Mouse (Mus musculus) CH12.LX (cell line): ENCODE measurements around the gene Vwa3b. TPM values are rescaled to one million over a fixed set of nuclear protein-coding genes. Genes with fewer than 3 reads are reported as not detected.

ENCODE experiments used
- DNase-seq: peaks from one replicate; pipeline ENCODE4 v3.0.0-alpha.2; 2013; ENCODE audit errors: extremely low read depth
- H3K27ac ChIP-seq: 2 replicates; pipeline ENCODE4 v1.5.1; 2012; ENCODE audit warnings: low read depth, mild to moderate bottlenecking, control low read depth, moderate library complexity; ENCODE audit not compliant: insufficient read depth
- H3K27me3 ChIP-seq: replicated peaks from 2 replicates; pipeline ENCODE3; 2012; ENCODE audit warnings: inconsistent platforms
- H3K36me3 ChIP-seq, 2 experiments: replicated peaks in 1 of 2; 2 replicates each; pipeline versions ENCODE3 to v1.6.1; 2012; ENCODE audit warnings: inconsistent platforms in 1 of 2, low read length in 1 of 2, mild to moderate bottlenecking in 1 of 2, mixed read lengths in 1 of 2, moderate library complexity in 1 of 2; ENCODE audit not compliant: control insufficient read depth in 1 of 2, insufficient read depth in 1 of 2
- H3K4me1 ChIP-seq, 2 experiments: 2 replicates each; pipeline ENCODE4 v1.6.1; 2012; ENCODE audit warnings: inconsistent platforms in 1 of 2, moderate library complexity in 1 of 2; ENCODE audit not compliant: insufficient read depth in 2 of 2, control insufficient read depth in 1 of 2
- H3K4me2 ChIP-seq: 2 replicates; pipeline ENCODE4 v1.6.1; 2012; ENCODE audit warnings: low read depth, mild to moderate bottlenecking, control low read depth; ENCODE audit not compliant: poor library complexity, insufficient read depth, severe bottlenecking
- H3K4me3 ChIP-seq, 3 experiments: fragments of 150-350 bp in 1 of 3; sonication (generic) in 1 of 3; replicated peaks in 1 of 3; 2 replicates each; pipeline versions ENCODE3 to v1.5.1; 2011 to 2012; ENCODE audit warnings: low read depth in 2 of 3, low read length in 2 of 3, mild to moderate bottlenecking in 2 of 3, moderate library complexity in 2 of 3, control low read depth in 1 of 3, improper control_type of control experiment in 1 of 3, inconsistent platforms in 1 of 3, mixed read lengths in 1 of 3; ENCODE audit not compliant: poor library complexity in 1 of 3
- H3K79me2 ChIP-seq: replicated peaks from 2 replicates; pipeline ENCODE4 v1.6.1; 2012; ENCODE audit warnings: mild to moderate bottlenecking, moderate library complexity; ENCODE audit not compliant: control insufficient read depth, poor library complexity, insufficient read depth, severe bottlenecking; ENCODE audit errors: extremely low read depth
- H3K9ac ChIP-seq: 2 replicates; pipeline ENCODE4 v1.6.1; 2012; ENCODE audit warnings: low read depth, mild to moderate bottlenecking, control low read depth, moderate library complexity; ENCODE audit not compliant: insufficient read depth
- H3K9me3 ChIP-seq: replicated peaks from 2 replicates; pipeline ENCODE3; 2012; ENCODE audit warnings: low read length, inconsistent platforms, mixed read lengths
- CHD2 ChIP-seq: IDR thresholded peaks from 2 replicates; pipeline ENCODE4 v1.6.1; 2011; ENCODE audit warnings: low read length, improper control_type of control experiment
- E2F4 ChIP-seq: IDR thresholded peaks from 2 replicates; pipeline ENCODE4 v1.6.1; 2011; ENCODE audit warnings: low read depth, low read length, improper control_type of control experiment; ENCODE audit not compliant: insufficient replicate concordance
- ELF1 ChIP-seq: IDR thresholded peaks from 2 replicates; pipeline ENCODE4 v1.6.1; 2014; ENCODE audit warnings: low read depth, mild to moderate bottlenecking, inconsistent platforms, low read length, improper control_type of control experiment
- ETS1 ChIP-seq: conservative IDR thresholded peaks from 2 replicates; pipeline ENCODE4 v1.6.1; 2012; ENCODE audit warnings: low read depth, mild to moderate bottlenecking, inconsistent platforms, low read length, improper control_type of control experiment, moderate library complexity
- JUN ChIP-seq: IDR thresholded peaks from 2 replicates; pipeline ENCODE4 v1.6.1; 2011; ENCODE audit warnings: low read depth, mild to moderate bottlenecking, low read length, improper control_type of control experiment, moderate library complexity; ENCODE audit not compliant: insufficient read depth
- MAFK ChIP-seq: IDR thresholded peaks from 2 replicates; pipeline ENCODE4 v1.6.1; 2011; ENCODE audit warnings: low read length, improper control_type of control experiment; ENCODE audit not compliant: insufficient replicate concordance
- MAX ChIP-seq: IDR thresholded peaks from 2 replicates; pipeline ENCODE4 v1.6.1; 2011; ENCODE audit warnings: low read length, improper control_type of control experiment
- MYC ChIP-seq: IDR thresholded peaks from 2 replicates; pipeline ENCODE4 v1.6.1; 2011; ENCODE audit warnings: low read depth, mild to moderate bottlenecking, improper control_type of control experiment, low read length
- NELFE ChIP-seq: IDR thresholded peaks from 2 replicates; pipeline ENCODE4 v1.6.1; 2011; ENCODE audit warnings: low read depth, low read length, improper control_type of control experiment
- NRF1 ChIP-seq: IDR thresholded peaks from 2 replicates; pipeline ENCODE4 v1.6.1; 2014; ENCODE audit warnings: low read depth, mild to moderate bottlenecking, inconsistent platforms, low read length, improper control_type of control experiment, moderate library complexity
- POLR2A ChIP-seq: IDR thresholded peaks from 2 replicates; pipeline ENCODE4 v1.6.1; 2011; ENCODE audit warnings: low read depth, mild to moderate bottlenecking, improper control_type of control experiment, low read length
- POLR2AphosphoS2 ChIP-seq: IDR thresholded peaks from 2 replicates; pipeline ENCODE4 v1.6.1; 2011; ENCODE audit warnings: low read depth, low read length, improper control_type of control experiment
- RAD21 ChIP-seq: IDR thresholded peaks from 2 replicates; pipeline ENCODE4 v1.6.1; 2011; ENCODE audit warnings: low read depth, mild to moderate bottlenecking, low read length, improper control_type of control experiment, moderate library complexity
- SMC3 ChIP-seq: IDR thresholded peaks from 2 replicates; pipeline ENCODE4 v1.6.1; 2011; ENCODE audit warnings: low read depth, low read length, improper control_type of control experiment
- USF2 ChIP-seq: conservative IDR thresholded peaks from 2 replicates; pipeline ENCODE4 v1.6.1; 2011; ENCODE audit warnings: low read depth, low read length, improper control_type of control experiment
- ZC3H11A ChIP-seq: IDR thresholded peaks from 2 replicates; pipeline ENCODE4 v1.6.1; 2012; ENCODE audit warnings: low read depth, mild to moderate bottlenecking, inconsistent platforms, low read length, improper control_type of control experiment
- dilution Hi-C: fragments of 300-500 bp; cut with MboI; formaldehyde crosslinking; loops from 2 replicates; pipeline ENCODE4 v1.14.3; 2020; ENCODE audit warnings: low sequenced_read_pairs; ENCODE audit not compliant: extremely low pct_unique_long_range_greater_than_20kb, extremely low pct_ligation_motif_present
- in situ Hi-C: fragments of 300-500 bp; cut with MboI; formaldehyde crosslinking; loops from 3 replicates; pipeline ENCODE4 v1.14.3; 2019; ENCODE audit warnings: low sequenced_read_pairs, low pct_ligation_motif_present, low pct_unique_long_range_greater_than_20kb, mixed read lengths
- polyA plus RNA-seq: library from polyadenylated mRNA; unstranded; fragments of >175 nt; gene quantifications from 2 replicates; pipeline ENCODE4 v1.2.1, GENCODE M21; 2012; ENCODE audit warnings: low read depth; ENCODE audit not compliant: insufficient read length
- total RNA-seq, 2 experiments: library from RNA; depleted of rRNA; stranded (reverse); fragments of 300-350 nt in 1 of 2; fragments of >200 nt in 1 of 2; gene quantifications; 2 replicates each; pipeline ENCODE4 v1.2.3; 2012 to 2014

Vwa3b gene
- total and polyA plus RNA-seq, 3 experiments = not detected

DNA sequence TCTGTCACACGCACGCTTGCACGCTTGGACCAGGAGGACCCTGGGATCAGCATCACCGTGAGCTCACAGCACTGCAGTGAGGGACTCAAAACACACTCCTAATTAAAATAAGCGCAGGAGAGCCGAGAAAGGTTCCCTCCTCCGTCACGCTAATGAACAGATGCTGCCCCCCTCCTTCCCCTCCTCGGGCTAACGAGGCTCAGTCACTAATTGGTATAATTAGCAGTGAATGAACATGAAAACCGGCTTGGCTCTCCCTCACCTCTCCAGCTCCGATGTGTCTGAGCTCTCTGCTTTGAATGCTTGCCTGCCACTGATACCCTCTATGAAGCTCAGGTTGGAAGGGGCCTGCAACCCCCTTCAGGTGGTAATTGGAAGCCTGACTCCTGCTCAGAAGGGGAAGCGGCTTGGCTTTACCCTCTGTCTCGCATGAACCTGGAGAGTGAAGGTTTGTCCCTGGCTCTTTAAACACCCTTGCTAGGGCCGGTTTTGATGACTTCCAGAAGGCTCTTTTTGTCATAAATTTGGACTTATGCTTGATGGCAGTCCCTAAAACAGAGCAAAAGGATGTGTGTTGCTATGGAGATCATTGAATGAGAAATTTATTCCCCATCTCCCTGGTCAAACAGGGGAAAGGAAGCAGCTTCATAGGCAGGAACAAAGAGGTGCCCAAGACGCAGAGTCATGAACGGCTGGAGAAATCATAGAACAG lies 71.1 kb downstream of the Vwa3b start:
- Histone ChIP-seq H3K27me3 (no peaks in the 10 kb centered on the region), H3K4me2 (no peak overlapping the region)
- dilution Hi-C loops = no loop called here
- TF ChIP-seq JUN (no peak), CHD2 (no peak), USF2 (no peak), POLR2A (no peak), MAFK (no peak), NELFE (no peak), E2F4 (no peak), MAX (no peak), SMC3 (no peak), NRF1 (no peak), ZC3H11A (no peak), POLR2AphosphoS2 (no peak), MYC (no peak)
- TF ChIP-seq, all 38 proteins: peak for 0
- DNase-seq = no peak
- in situ Hi-C loops = no loop called here
- no peaks in the 10 kb centered on the region for H3K79me2 ChIP-seq
- H3K36me3 ChIP-seq = no peaks in the 10 kb centered on the region
- H3K27ac ChIP-seq = no peak overlapping the region
- H3K9ac ChIP-seq = no peak overlapping the region
- peaks cover 7% of the 10 kb centered on the region for H3K9me3 ChIP-seq
- H3K4me1 ChIP-seq = no peaks in the 10 kb centered on the region; a peak in 1 of 4 replicates
- no peak overlapping the region for H3K4me3 ChIP-seq

DNA sequence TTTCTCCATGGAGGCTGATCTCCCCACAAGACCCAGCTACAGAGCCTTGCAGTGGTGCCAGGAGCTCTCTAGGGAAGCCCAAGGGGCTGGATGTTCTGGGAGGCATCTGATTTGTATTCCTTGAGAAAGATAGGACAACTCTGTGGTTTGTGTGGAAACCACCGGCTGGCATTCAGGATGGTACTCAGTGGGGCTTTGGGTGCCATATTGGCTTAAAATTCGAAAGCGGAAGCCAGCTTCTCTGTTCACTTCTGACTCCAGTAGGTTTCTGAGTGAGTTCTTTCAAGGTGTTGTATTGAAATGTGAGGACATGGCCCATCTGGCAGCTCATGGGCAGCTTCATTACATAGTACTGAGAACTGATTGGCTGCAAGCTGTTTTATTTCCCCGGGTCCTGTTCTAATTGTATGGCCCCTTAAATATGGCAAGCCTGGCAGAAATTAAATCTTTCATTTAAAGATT lies 71.7 kb downstream of the Vwa3b start:
- Histone ChIP-seq H3K36me3 (no peaks in the 10 kb centered on the region), H3K9me3 (peaks cover 7% of the 10 kb centered on the region), H3K79me2 (no peaks in the 10 kb centered on the region), H3K27me3 (no peaks in the 10 kb centered on the region), H3K4me2 (no peak overlapping the region), H3K9ac (no peak overlapping the region)
- in situ Hi-C loops = no loop called here
- dilution Hi-C loops = no loop called here
- TF ChIP-seq ELF1 = no peak
- no peak for TF ChIP-seq RAD21
- no peak for TF ChIP-seq ETS1
- TF ChIP-seq ZC3H11A = no peak
- TF ChIP-seq POLR2A = no peak
- TF ChIP-seq, all 38 proteins: peak for 0
- Histone ChIP-seq H3K27ac (no peak overlapping the region), H3K4me3 (no peak overlapping the region), H3K4me1 (no peaks in the 10 kb centered on the region; a peak in 1 of 4 replicates)
- no peak for DNase-seq
